19 mouse cellular contexts compared by ENCODE assay signal in the genomic region with DNA sequence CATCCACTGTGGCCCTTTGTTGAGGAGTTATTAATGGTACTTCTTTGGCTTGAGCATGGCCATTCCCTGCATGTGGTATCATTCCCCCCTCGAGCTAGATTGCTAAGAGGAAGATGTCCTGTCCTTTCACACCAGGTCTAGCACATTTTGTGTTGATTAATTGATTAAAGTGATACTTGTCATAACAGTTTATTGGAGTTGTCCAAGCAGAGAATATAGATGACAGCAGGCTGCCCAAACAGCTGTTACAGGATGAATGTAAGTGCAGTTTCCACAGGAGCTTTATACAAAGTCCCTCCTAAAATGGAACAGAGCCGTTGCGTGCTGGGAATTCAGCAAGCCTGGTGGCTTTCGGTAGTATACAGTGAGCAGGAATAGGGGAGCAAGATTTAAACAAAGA.
"Had no signal": no experiment of that assay in that cellular context is flagged by ENCODE, and none has a peak within 500 bp of the region (broad histone marks: within the 10 kb centered on the region; RNA-seq: fewer than 3 reads in every experiment).

No protein-coding gene starts in this region.

- H3K36me3 ChIP-seq: kidney, embryonic 15.5 days; limb, embryonic 10.5 days; limb, embryonic 13.5 days; liver, embryonic 12.5 days; liver, embryonic 15.5 days; lung, embryonic 15.5 days; midbrain, embryonic 10.5 days; midbrain, embryonic 13.5 days; neural tube, embryonic 12.5 days; neural tube, embryonic 15.5 days had no signal

- H3K9me3 ChIP-seq: kidney, embryonic 15.5 days; limb, embryonic 10.5 days; limb, embryonic 13.5 days; liver, embryonic 12.5 days; liver, embryonic 15.5 days; lung, embryonic 15.5 days; midbrain, embryonic 10.5 days; midbrain, embryonic 13.5 days; neural tube, embryonic 12.5 days; neural tube, embryonic 15.5 days had no signal

- H3K27me3 ChIP-seq: kidney, embryonic 15.5 days; limb, embryonic 13.5 days; liver, embryonic 12.5 days; liver, embryonic 15.5 days; lung, embryonic 15.5 days; megakaryocyte, embryonic 14.5 days; midbrain, embryonic 13.5 days; neural tube, embryonic 12.5 days; neural tube, embryonic 15.5 days had no signal

- H3K4me3 ChIP-seq: kidney, embryonic 15.5 days; limb, embryonic 10.5 days; limb, embryonic 13.5 days; liver, embryonic 12.5 days; liver, embryonic 15.5 days; lung, embryonic 15.5 days; megakaryocyte, embryonic 14.5 days; midbrain, embryonic 10.5 days; midbrain, embryonic 13.5 days; neural tube, embryonic 12.5 days; neural tube, embryonic 15.5 days had no signal

- H3K27ac ChIP-seq: kidney, embryonic 15.5 days; limb, embryonic 10.5 days; limb, embryonic 13.5 days; liver, embryonic 12.5 days; liver, embryonic 15.5 days; lung, embryonic 15.5 days; midbrain, embryonic 10.5 days; midbrain, embryonic 13.5 days; neural tube, embryonic 12.5 days; neural tube, embryonic 15.5 days had no signal

- H3K4me2 ChIP-seq: kidney, embryonic 15.5 days; limb, embryonic 13.5 days; liver, embryonic 12.5 days; liver, embryonic 15.5 days; lung, embryonic 15.5 days; midbrain, embryonic 13.5 days; neural tube, embryonic 12.5 days; neural tube, embryonic 15.5 days had no signal

- H3K4me1 ChIP-seq: limb, embryonic 10.5 days; limb, embryonic 13.5 days; liver, embryonic 12.5 days; liver, embryonic 15.5 days; megakaryocyte, embryonic 14.5 days; midbrain, embryonic 10.5 days; midbrain, embryonic 13.5 days; neural tube, embryonic 12.5 days; neural tube, embryonic 15.5 days had no signal

- H3K9ac ChIP-seq: kidney, embryonic 15.5 days; limb, embryonic 13.5 days; liver, embryonic 12.5 days; liver, embryonic 15.5 days; lung, embryonic 15.5 days; midbrain, embryonic 13.5 days; neural tube, embryonic 12.5 days; neural tube, embryonic 15.5 days had no signal

- ATAC-seq: liver, embryonic 12.5 days; midbrain, embryonic 13.5 days had no signal

- DNase-seq: kidney, adult 11 months; kidney, adult 8-10 months; kidney, postnatal 10 days; liver; lung, adult 18-20 months; lung, postnatal 10 days; lung, postnatal 36 days; thymus, postnatal 25 days had no signal
